Mouse (Mus musculus) E14TG2a.4 (cell line): ENCODE measurements at regions not wholly inside any gene's neighbourhood (a gene's known extent, or its start where the extent isn't known, plus 50 kb on each side); places are given as distances from the start of the nearest gene placed in this dataset.
"Not testable (repeated sequence)": the region's sequence is repeated elsewhere in the genome, so short reads cannot be mapped to it uniquely, and the experiment has no call there.

Experiments
- H3K27me3 ChIP-seq: 2 replicates; pipeline ENCODE4 v1.6.1; 2014; ENCODE audit warnings: low read length, control low read depth; ENCODE audit not compliant: insufficient read depth
- H3K36me3 ChIP-seq: 2 replicates; pipeline ENCODE4 v1.6.1; 2014; ENCODE audit warnings: low read length, control low read depth; ENCODE audit not compliant: insufficient read depth
- H3K4me1 ChIP-seq: replicated peaks from 2 replicates; pipeline ENCODE4 v1.6.1; 2014; ENCODE audit warnings: low read depth, low read length, control low read depth
- H3K4me3 ChIP-seq: replicated peaks from 2 replicates; pipeline ENCODE4 v1.5.1; 2014; ENCODE audit warnings: mild to moderate bottlenecking, low read length
- H3K9me3 ChIP-seq: 2 replicates; pipeline ENCODE4 v1.6.1; 2014; ENCODE audit warnings: low read length, control low read depth
- CTCF ChIP-seq: conservative IDR thresholded peaks from 2 replicates; pipeline ENCODE4 v1.5.1; 2014; ENCODE audit warnings: low read length
- NANOG ChIP-seq: IDR thresholded peaks from 2 replicates; pipeline ENCODE4 v1.6.1; 2014; ENCODE audit warnings: borderline replicate concordance, low read length, mixed read lengths
- POU5F1 ChIP-seq: IDR thresholded peaks from 2 replicates; pipeline ENCODE4 v1.6.1; 2014; ENCODE audit warnings: low read length, borderline replicate concordance

GRCm38 (mm10) chr10:34667203-34667602 is 184.0 kb downstream of the Frk start:
- no peak overlapping the region for H3K4me3 ChIP-seq
- no peaks in the 10 kb centered on the region for H3K27me3 ChIP-seq
- no peaks in the 10 kb centered on the region for H3K4me1 ChIP-seq
- H3K9me3 ChIP-seq = no peaks in the 10 kb centered on the region
- TF ChIP-seq CTCF = no peak
- TF ChIP-seq POU5F1 = no peak
- TF ChIP-seq NANOG = no peak
- no peaks in the 10 kb centered on the region for H3K36me3 ChIP-seq

DNA sequence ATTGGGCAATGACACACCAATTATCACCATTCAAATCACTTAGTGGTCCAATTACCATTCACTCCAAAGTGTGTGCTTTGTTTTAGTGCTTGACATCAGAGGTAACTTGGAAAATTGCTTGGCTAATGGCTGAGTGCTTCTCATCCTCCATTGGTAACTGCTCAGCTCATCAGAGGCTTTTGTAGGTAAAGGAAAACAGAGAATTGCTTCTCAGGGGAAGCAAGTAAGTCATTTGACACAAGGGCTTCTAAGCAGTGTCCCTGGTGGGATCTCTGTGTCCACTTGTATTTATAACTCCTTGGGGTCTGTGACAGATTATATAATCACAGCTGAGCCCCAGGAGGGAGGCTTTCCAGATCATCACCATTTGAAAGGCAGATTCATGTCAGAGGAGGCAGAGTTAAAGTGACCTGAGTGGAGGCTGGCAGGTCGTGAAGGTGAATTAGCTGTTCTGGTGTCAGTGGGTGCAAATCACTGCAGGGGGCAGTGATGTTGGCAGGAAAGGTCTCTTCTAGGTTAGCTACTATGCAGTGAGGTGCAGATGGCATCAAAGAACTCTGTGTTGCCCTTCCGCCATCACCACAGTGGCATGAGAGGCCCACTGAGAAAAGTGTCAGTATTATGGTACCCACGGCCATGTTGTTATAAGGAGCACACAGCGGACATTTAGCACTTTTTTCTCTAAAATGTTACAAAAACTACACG is 184.7 kb downstream of the Frk start:
- no peaks in the 10 kb centered on the region for H3K27me3 ChIP-seq

GRCm38 (mm10) chr10:34671791-34672190 is 188.6 kb downstream of the Frk start:
- Histone ChIP-seq H3K4me1 (no peaks in the 10 kb centered on the region), H3K9me3 (no peaks in the 10 kb centered on the region), H3K4me3 (no peak overlapping the region), H3K36me3 (no peaks in the 10 kb centered on the region), H3K27me3 (no peaks in the 10 kb centered on the region)
- no peak for TF ChIP-seq NANOG
- TF ChIP-seq CTCF = no peak
- no peak for TF ChIP-seq POU5F1

More for the DNA sequence above, 184.7 kb downstream of the Frk start:
- no peaks in the 10 kb centered on the region for H3K36me3 ChIP-seq
- no peaks in the 10 kb centered on the region for H3K4me1 ChIP-seq
- no peaks in the 10 kb centered on the region for H3K9me3 ChIP-seq
- no peak overlapping the region for H3K4me3 ChIP-seq
- no peak for TF ChIP-seq POU5F1
- TF ChIP-seq NANOG = no peak
- no peak for TF ChIP-seq CTCF

- H3K4me3 ChIP-seq, H3K36me3 ChIP-seq, H3K9me3 ChIP-seq, H3K27me3 ChIP-seq, H3K4me1 ChIP-seq: not testable (repeated sequence)
These were observed 216.2 kb downstream of the Frk start for GRCm38 (mm10) chr10:34699414-34699813.

DNA sequence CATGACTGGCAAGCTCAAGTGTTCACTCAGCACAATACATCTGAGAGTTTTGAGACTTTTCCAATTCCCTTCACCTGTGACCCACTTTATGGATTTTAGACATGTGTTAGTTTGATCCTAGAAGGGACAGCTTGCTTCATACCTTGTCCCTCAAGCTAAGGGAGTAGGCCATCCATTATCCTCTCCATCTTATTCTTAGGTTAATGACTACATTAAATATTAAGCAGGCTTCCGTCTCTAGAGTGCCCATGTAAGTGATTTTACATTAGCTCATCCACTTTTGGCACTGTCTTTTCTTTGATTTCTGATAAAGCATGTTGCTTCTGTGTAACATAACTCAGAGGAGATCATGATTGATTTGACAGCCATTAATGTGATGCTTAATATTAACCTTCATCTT is 218.8 kb downstream of the Frk start:
- Histone ChIP-seq H3K4me3 (no peak overlapping the region), H3K9me3 (no peaks in the 10 kb centered on the region), H3K4me1 (no peaks in the 10 kb centered on the region), H3K27me3 (no peaks in the 10 kb centered on the region), H3K36me3 (no peaks in the 10 kb centered on the region)
- no peak for TF ChIP-seq CTCF
- no peak for TF ChIP-seq NANOG
- no peak for TF ChIP-seq POU5F1

DNA sequence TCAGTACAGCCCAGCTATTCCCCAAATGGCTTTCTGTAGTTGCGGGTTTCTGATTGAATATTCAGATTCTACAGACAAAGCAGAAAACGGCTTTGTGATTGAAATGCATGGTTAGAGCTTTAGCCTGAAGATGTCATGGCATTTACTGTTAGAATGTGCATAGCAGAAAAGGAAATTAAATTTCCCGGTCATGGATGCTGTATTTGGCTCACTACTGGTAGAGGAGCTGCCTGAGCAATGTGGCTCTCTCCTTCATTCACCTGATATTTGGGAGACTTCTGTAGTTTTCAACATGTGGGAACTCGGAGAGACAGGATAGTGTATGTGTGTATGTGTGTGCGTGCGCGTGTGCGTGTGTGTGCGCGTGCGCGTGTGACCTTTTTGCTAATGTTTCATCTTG is 222.2 kb downstream of the Frk start:
- no peak overlapping the region for H3K4me3 ChIP-seq
- no peaks in the 10 kb centered on the region for H3K36me3 ChIP-seq
- H3K4me1 ChIP-seq = no peaks in the 10 kb centered on the region
- no peaks in the 10 kb centered on the region for H3K27me3 ChIP-seq
- 0 out of 2 replicates have a peak, but pooled peaks cover 3% of the 10 kb centered on the region for H3K9me3 ChIP-seq
- no peak for TF ChIP-seq NANOG
- TF ChIP-seq CTCF = no peak
- TF ChIP-seq POU5F1 = no peak

- H3K9me3 ChIP-seq = no peaks in the 10 kb centered on the region
- H3K4me1 ChIP-seq = no peaks in the 10 kb centered on the region
- TF ChIP-seq POU5F1 = no peak
- TF ChIP-seq CTCF = no peak
- no peak for TF ChIP-seq NANOG
- H3K4me3 ChIP-seq = no peak overlapping the region
- H3K27me3 ChIP-seq = no peaks in the 10 kb centered on the region
- H3K36me3 ChIP-seq = no peaks in the 10 kb centered on the region
These were observed 248.1 kb downstream of the Frk start for GRCm38 (mm10) chr10:34731249-34731648.

DNA sequence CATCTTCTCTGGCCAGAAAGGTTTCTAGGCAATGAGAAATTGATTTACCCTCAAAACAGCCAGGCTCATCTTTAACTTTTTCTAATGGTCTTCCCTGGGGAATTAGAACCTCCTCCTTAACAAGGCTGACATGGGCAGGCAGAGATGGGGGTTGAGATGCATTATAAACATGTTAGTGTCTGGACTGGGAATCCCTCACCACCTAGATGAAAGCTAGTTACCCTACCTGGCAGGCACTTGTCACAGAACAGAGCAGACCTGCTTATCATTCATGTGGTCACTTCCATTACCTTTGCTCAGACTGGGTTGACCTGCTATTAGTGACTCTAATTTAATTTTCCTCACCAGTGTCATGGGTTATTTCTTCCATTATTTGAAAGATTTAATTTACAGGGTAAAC is 279.2 kb downstream of the Frk start:
- no peaks in the 10 kb centered on the region for H3K27me3 ChIP-seq
- no peaks in the 10 kb centered on the region for H3K36me3 ChIP-seq
- no peaks in the 10 kb centered on the region for H3K4me1 ChIP-seq
- no peak overlapping the region for H3K4me3 ChIP-seq
- TF ChIP-seq CTCF (no peak), POU5F1 (no peak), NANOG (no peak)
- no peaks in the 10 kb centered on the region for H3K9me3 ChIP-seq

DNA sequence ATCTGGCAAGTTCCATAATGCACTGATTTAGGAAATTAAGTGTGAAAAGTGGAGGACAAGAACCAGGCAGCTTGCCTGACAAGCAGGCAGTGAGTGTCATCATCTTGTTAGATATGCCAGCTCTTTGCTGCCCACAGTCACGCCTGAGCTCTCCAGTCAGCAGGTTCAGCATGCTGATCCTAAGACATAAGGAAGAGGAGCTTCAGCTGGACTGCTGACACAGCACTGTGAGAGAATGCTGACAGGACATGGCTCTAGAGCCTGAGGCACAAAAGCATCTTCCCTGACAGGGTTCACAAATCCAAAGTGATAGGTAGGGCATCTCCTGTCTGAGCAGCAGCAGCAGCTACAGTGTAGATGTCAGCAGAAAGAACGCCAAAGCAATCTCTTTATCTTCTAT is 308.9 kb downstream of the Frk start:
- TF ChIP-seq CTCF (no peak), POU5F1 (no peak), NANOG (no peak)
- no peak overlapping the region for H3K4me3 ChIP-seq
- no peaks in the 10 kb centered on the region for H3K27me3 ChIP-seq
- no peaks in the 10 kb centered on the region for H3K36me3 ChIP-seq
- no peaks in the 10 kb centered on the region for H3K9me3 ChIP-seq
- no peaks in the 10 kb centered on the region for H3K4me1 ChIP-seq
